Mouse (Mus musculus): ENCODE measurements around the gene Rnf144a. TPM values are rescaled to one million over a fixed set of nuclear protein-coding genes. Genes with fewer than 3 reads are reported as not detected.

Gene Rnf144a
- polyA plus RNA-seq, 1 experiment from 2014 or later: 17.8 TPM

GRCm38 (mm10) chr12:26359817-26360216 lies 55.2 kb downstream of the Rnf144a start:
- no peak overlapping the region for H3K27ac ChIP-seq
- H3K4me3 ChIP-seq: no peak overlapping the region
- WGBS: 83% methylated on average over 5 of the region's 5 CpGs
- H3K36me3 ChIP-seq: peaks cover 5% of the 10 kb centered on the region
- peaks cover 2% of the 10 kb centered on the region; the same call in 1 of the 2 replicates for H3K4me1 ChIP-seq
- H3K27me3 ChIP-seq (ENCODE audit: insufficient read depth, poor library complexity, severe bottlenecking): no peaks in the 10 kb centered on the region
- no peaks in the 10 kb centered on the region for H3K9me3 ChIP-seq
- DNase-seq (ENCODE audit: low spot score): no peak

- DNase-seq (ENCODE audit: low spot score): no peak
- H3K4me1 ChIP-seq: peaks cover 2% of the 10 kb centered on the region; the same call in 1 of the 2 replicates
- WGBS: 93% methylated on average over 2 of the region's 2 CpGs
- H3K9me3 ChIP-seq: no peaks in the 10 kb centered on the region
- H3K4me3 ChIP-seq: no peak overlapping the region
- no peak overlapping the region for H3K27ac ChIP-seq
- H3K36me3 ChIP-seq: peaks cover 5% of the 10 kb centered on the region
- no peaks in the 10 kb centered on the region for H3K27me3 ChIP-seq (ENCODE audit: insufficient read depth, poor library complexity, severe bottlenecking)
Measured at GRCm38 (mm10) chr12:26359241-26359640, 55.8 kb downstream of the Rnf144a start.

GRCm38 (mm10) chr12:26357246-26357645 lies 57.8 kb downstream of the Rnf144a start:
- Histone ChIP-seq H3K27me3 (ENCODE audit: insufficient read depth, poor library complexity, severe bottlenecking) (no peaks in the 10 kb centered on the region), H3K9me3 (no peaks in the 10 kb centered on the region), H3K27ac (no peak overlapping the region), H3K4me1 (peaks cover 2% of the 10 kb centered on the region; the same call in 1 of the 2 replicates), H3K4me3 (no peak overlapping the region), H3K36me3 (no peaks in the 10 kb centered on the region)
- 92% methylated on average over 4 of the region's 4 CpGs for WGBS
- DNase-seq (ENCODE audit: low spot score): no peak

GRCm38 (mm10) chr12:26356191-26356590 lies 58.9 kb downstream of the Rnf144a start:
- H3K4me1 ChIP-seq: peaks cover 2% of the 10 kb centered on the region; the same call in 1 of the 2 replicates
- H3K27me3 ChIP-seq (ENCODE audit: insufficient read depth, poor library complexity, severe bottlenecking): no peaks in the 10 kb centered on the region
- no peaks in the 10 kb centered on the region for H3K9me3 ChIP-seq
- no peaks in the 10 kb centered on the region for H3K36me3 ChIP-seq
- no peak overlapping the region for H3K27ac ChIP-seq
- DNase-seq (ENCODE audit: low spot score): no peak
- no peak overlapping the region for H3K4me3 ChIP-seq
- 44% methylated on average over 7 of the region's 7 CpGs for WGBS

- 77% methylated on average over 3 of the region's 3 CpGs for WGBS
- no peak for DNase-seq (ENCODE audit: low spot score)
- no peaks in the 10 kb centered on the region for H3K9me3 ChIP-seq
- no peaks in the 10 kb centered on the region for H3K36me3 ChIP-seq
- H3K27ac ChIP-seq: no peak overlapping the region
- H3K4me3 ChIP-seq: no peak overlapping the region
- H3K27me3 ChIP-seq (ENCODE audit: insufficient read depth, poor library complexity, severe bottlenecking): no peaks in the 10 kb centered on the region
- H3K4me1 ChIP-seq: no peaks in the 10 kb centered on the region
Measured at GRCm38 (mm10) chr12:26351321-26351720, 63.7 kb downstream of the Rnf144a start.

- Histone ChIP-seq H3K36me3 (no peaks in the 10 kb centered on the region), H3K27ac (no peak overlapping the region), H3K4me3 (no peak overlapping the region), H3K9me3 (no peaks in the 10 kb centered on the region), H3K4me1 (no peaks in the 10 kb centered on the region), H3K27me3 (ENCODE audit: insufficient read depth, poor library complexity, severe bottlenecking) (no peaks in the 10 kb centered on the region)
- DNase-seq (ENCODE audit: low spot score): no peak
- WGBS: 83% methylated on average over 5 of the region's 5 CpGs
Measured at GRCm38 (mm10) chr12:26344408-26344807, 70.6 kb downstream of the Rnf144a start.

- H3K4me1 ChIP-seq: no peaks in the 10 kb centered on the region
- DNase-seq (ENCODE audit: low spot score): no peak
- no peaks in the 10 kb centered on the region for H3K27me3 ChIP-seq (ENCODE audit: insufficient read depth, poor library complexity, severe bottlenecking)
- peaks cover 5% of the 10 kb centered on the region; the same call in 1 of the 2 replicates for H3K36me3 ChIP-seq
- H3K9me3 ChIP-seq: no peaks in the 10 kb centered on the region
- H3K27ac ChIP-seq: no peak overlapping the region
- WGBS: 69% methylated on average over 2 of the region's 2 CpGs
- no peak overlapping the region for H3K4me3 ChIP-seq
Measured at GRCm38 (mm10) chr12:26343131-26343530, 71.9 kb downstream of the Rnf144a start.

GRCm38 (mm10) chr12:26342663-26343062 lies 72.4 kb downstream of the Rnf144a start:
- no peak for DNase-seq (ENCODE audit: low spot score)
- whole genome bisulfite sequencing: 69% methylated on average over 3 of the region's 3 CpGs
- Histone ChIP-seq H3K27me3 (ENCODE audit: insufficient read depth, poor library complexity, severe bottlenecking) (no peaks in the 10 kb centered on the region), H3K9me3 (no peaks in the 10 kb centered on the region), H3K4me1 (no peaks in the 10 kb centered on the region), H3K27ac (no peak overlapping the region), H3K36me3 (peaks cover 8% of the 10 kb centered on the region), H3K4me3 (no peak overlapping the region)

- WGBS: 72% methylated on average over 4 of the region's 4 CpGs
- no peak overlapping the region for H3K27ac ChIP-seq
- no peak for DNase-seq (ENCODE audit: low spot score)
- H3K4me1 ChIP-seq: no peaks in the 10 kb centered on the region
- H3K4me3 ChIP-seq: no peak overlapping the region
- no peaks in the 10 kb centered on the region for H3K27me3 ChIP-seq (ENCODE audit: insufficient read depth, poor library complexity, severe bottlenecking)
- H3K36me3 ChIP-seq: peaks cover 8% of the 10 kb centered on the region
- no peaks in the 10 kb centered on the region for H3K9me3 ChIP-seq
Measured at GRCm38 (mm10) chr12:26342086-26342485, 73.0 kb downstream of the Rnf144a start.

- DNase-seq (ENCODE audit: low spot score): no peak
- peaks cover 11% of the 10 kb centered on the region for H3K36me3 ChIP-seq
- WGBS: 84% methylated on average over 4 of the region's 4 CpGs
- no peaks in the 10 kb centered on the region for H3K9me3 ChIP-seq
- no peak overlapping the region for H3K27ac ChIP-seq
- H3K4me3 ChIP-seq: no peak overlapping the region
- H3K27me3 ChIP-seq (ENCODE audit: insufficient read depth, poor library complexity, severe bottlenecking): no peaks in the 10 kb centered on the region
- no peaks in the 10 kb centered on the region for H3K4me1 ChIP-seq
Measured at GRCm38 (mm10) chr12:26340621-26341020, 74.4 kb downstream of the Rnf144a start.

- Histone ChIP-seq H3K27ac (no peak overlapping the region), H3K4me3 (no peak overlapping the region), H3K9me3 (no peaks in the 10 kb centered on the region), H3K27me3 (ENCODE audit: insufficient read depth, poor library complexity, severe bottlenecking) (no peaks in the 10 kb centered on the region), H3K4me1 (no peaks in the 10 kb centered on the region), H3K36me3 (peaks cover 11% of the 10 kb centered on the region)
- DNase-seq (ENCODE audit: low spot score): no peak
Measured at GRCm38 (mm10) chr12:26339886-26340285, 75.2 kb downstream of the Rnf144a start.

- DNase-seq (ENCODE audit: low spot score): no peak
- Histone ChIP-seq H3K4me1 (no peaks in the 10 kb centered on the region), H3K9me3 (no peaks in the 10 kb centered on the region), H3K36me3 (peaks cover 11% of the 10 kb centered on the region), H3K4me3 (no peak overlapping the region), H3K27me3 (ENCODE audit: insufficient read depth, poor library complexity, severe bottlenecking) (no peaks in the 10 kb centered on the region), H3K27ac (no peak overlapping the region)
- 89% methylated on average over 8 of the region's 8 CpGs for WGBS
Measured at GRCm38 (mm10) chr12:26339181-26339580, 75.9 kb downstream of the Rnf144a start.

GRCm38 (mm10) chr12:26333678-26334077 lies 81.4 kb downstream of the Rnf144a start:
- 48% methylated on average over 1 of the region's 1 CpGs for WGBS
- H3K27ac ChIP-seq: no peak overlapping the region
- no peaks in the 10 kb centered on the region for H3K27me3 ChIP-seq (ENCODE audit: insufficient read depth, poor library complexity, severe bottlenecking)
- H3K4me3 ChIP-seq: no peak overlapping the region
- no peaks in the 10 kb centered on the region for H3K9me3 ChIP-seq
- H3K4me1 ChIP-seq: peaks cover 6% of the 10 kb centered on the region; the same call in 1 of the 2 replicates
- no peak for DNase-seq (ENCODE audit: low spot score)
- H3K36me3 ChIP-seq: peaks cover 6% of the 10 kb centered on the region; the same call in 1 of the 2 replicates

GRCm38 (mm10) chr12:26331048-26331447 lies 84.0 kb downstream of the Rnf144a start:
- Histone ChIP-seq H3K9me3 (no peaks in the 10 kb centered on the region), H3K36me3 (peaks cover 8% of the 10 kb centered on the region; the same call in 1 of the 2 replicates), H3K27ac (no peak overlapping the region; the same call in 1 of the 2 replicates), H3K4me1 (peaks cover 6% of the 10 kb centered on the region; the same call in 1 of the 2 replicates), H3K27me3 (ENCODE audit: insufficient read depth, poor library complexity, severe bottlenecking) (no peaks in the 10 kb centered on the region), H3K4me3 (no peak overlapping the region)
- DNase-seq (ENCODE audit: low spot score): no peak
- 68% methylated on average over 3 of the region's 3 CpGs for WGBS
